Mouse (Mus musculus) MEL (cell line): Measurements from ENCODE around the gene Cerk. TPM values are rescaled to one million over a fixed set of nuclear protein-coding genes. Genes with fewer than 3 reads are reported as not detected.

ENCODE experiments used
- DNase-seq: peaks from one replicate; pipeline ENCODE4 v3.0.0; 2011; ENCODE audit warnings: low read depth, low spot score
- H3K27ac ChIP-seq: 2 replicates; pipeline ENCODE4 v1.5.1; 2012; ENCODE audit warnings: low read depth, mild to moderate bottlenecking, control low read depth, low read length, moderate library complexity; ENCODE audit not compliant: control insufficient read depth
- H3K27me3 ChIP-seq, 2 experiments: fragments of 150-350 bp in 1 of 2; sonication (generic) in 1 of 2; 2 replicates each; pipeline ENCODE4 v1.6.1; 2012; ENCODE audit warnings: low read length in 2 of 2, mild to moderate bottlenecking in 2 of 2, improper control_type of control experiment in 1 of 2, moderate library complexity in 1 of 2; ENCODE audit not compliant: insufficient read depth in 2 of 2, control insufficient read depth in 1 of 2
- H3K36me3 ChIP-seq, 2 experiments: 2 replicates each; pipeline ENCODE4 v1.6.1; 2012 to 2014; ENCODE audit warnings: low read length in 2 of 2, improper control_type of control experiment in 1 of 2, inconsistent platforms in 1 of 2, mild to moderate bottlenecking in 1 of 2; ENCODE audit not compliant: insufficient read depth in 2 of 2, control insufficient read depth in 1 of 2
- H3K4me1 ChIP-seq, 2 experiments: fragments of 150-350 bp in 1 of 2; sonication (generic) in 1 of 2; 2 replicates each; pipeline ENCODE4 v1.6.1; 2012; ENCODE audit warnings: low read length in 2 of 2, improper control_type of control experiment in 1 of 2, mild to moderate bottlenecking in 1 of 2; ENCODE audit not compliant: insufficient read depth in 2 of 2, control insufficient read depth in 1 of 2
- H3K4me3 ChIP-seq, 2 experiments: fragments of 150-350 bp in 1 of 2; sonication (generic) in 1 of 2; 2 replicates each; pipeline ENCODE4 v1.5.1; 2012; ENCODE audit warnings: low read depth in 2 of 2, low read length in 2 of 2, mild to moderate bottlenecking in 2 of 2, moderate library complexity in 2 of 2, control low read depth in 1 of 2, improper control_type of control experiment in 1 of 2; ENCODE audit not compliant: control insufficient read depth in 1 of 2, insufficient read depth in 1 of 2
- H3K79me2 ChIP-seq: 2 replicates; pipeline ENCODE4 v1.6.1; 2012; ENCODE audit warnings: mild to moderate bottlenecking, low read length, moderate library complexity; ENCODE audit not compliant: control insufficient read depth, poor library complexity, insufficient read depth
- H3K9ac ChIP-seq: 2 replicates; pipeline ENCODE4 v1.6.1; 2012; ENCODE audit warnings: low read depth, mild to moderate bottlenecking, control low read depth, low read length, moderate library complexity; ENCODE audit not compliant: control insufficient read depth, poor library complexity, severe bottlenecking
- H3K9me3 ChIP-seq: fragments of 150-350 bp; sonication (generic); replicated peaks from 2 replicates; pipeline ENCODE4 v1.6.1; 2012; ENCODE audit warnings: mild to moderate bottlenecking, low read length, improper control_type of control experiment, moderate library complexity; ENCODE audit not compliant: insufficient read depth
- CTCF ChIP-seq, 3 experiments: IDR thresholded peaks in 2 of 3; conservative IDR thresholded peaks in 1 of 3; 2 replicates each; pipeline ENCODE4 v1.5.1; 2011 to 2012; ENCODE audit warnings: low read length in 3 of 3, low read depth in 2 of 3, mild to moderate bottlenecking in 2 of 3, improper control_type of control experiment in 1 of 3, inconsistent platforms in 1 of 3, mixed read lengths in 1 of 3, moderate library complexity in 1 of 3; ENCODE audit not compliant: control insufficient read depth in 1 of 3, insufficient read depth in 1 of 3, poor library complexity in 1 of 3, severe bottlenecking in 1 of 3
- E2F4 ChIP-seq: IDR thresholded peaks from 2 replicates; pipeline ENCODE4 v1.6.1; 2011; ENCODE audit warnings: low read depth, low read length, improper control_type of control experiment, borderline replicate concordance
- EP300 ChIP-seq, 2 experiments: IDR thresholded peaks; 2 replicates each; pipeline ENCODE4 v1.6.1; 2011; ENCODE audit warnings: improper control_type of control experiment in 2 of 2, low read length in 2 of 2, low read depth in 1 of 2, mild to moderate bottlenecking in 1 of 2
- GATA1 ChIP-seq: IDR thresholded peaks from 2 replicates; pipeline ENCODE4 v1.6.1; 2011; ENCODE audit warnings: low read depth, low read length, improper control_type of control experiment
- MAFK ChIP-seq: IDR thresholded peaks from 2 replicates; pipeline ENCODE4 v1.6.1; 2011; ENCODE audit warnings: low read depth, mild to moderate bottlenecking, low read length, improper control_type of control experiment, borderline replicate concordance
- MAX ChIP-seq: IDR thresholded peaks from 2 replicates; pipeline ENCODE4 v1.6.1; 2011; ENCODE audit warnings: low read length, improper control_type of control experiment
- MAZ ChIP-seq: IDR thresholded peaks from 2 replicates; pipeline ENCODE4 v1.6.1; 2012; ENCODE audit warnings: low read depth, mild to moderate bottlenecking, inconsistent platforms, low read length, improper control_type of control experiment
- MXI1 ChIP-seq: IDR thresholded peaks from 2 replicates; pipeline ENCODE4 v1.6.1; 2011; ENCODE audit warnings: mild to moderate bottlenecking, low read depth, low read length, improper control_type of control experiment
- MYB ChIP-seq: IDR thresholded peaks from 2 replicates; pipeline ENCODE4 v1.6.1; 2011; ENCODE audit warnings: mild to moderate bottlenecking, low read depth, low read length, improper control_type of control experiment
- POLR2AphosphoS2 ChIP-seq: IDR thresholded peaks from 2 replicates; pipeline ENCODE4 v1.6.1; 2011; ENCODE audit warnings: low read length, improper control_type of control experiment
- RAD21 ChIP-seq: IDR thresholded peaks from 2 replicates; pipeline ENCODE4 v1.6.1; 2011; ENCODE audit warnings: mild to moderate bottlenecking, low read depth, low read length, improper control_type of control experiment
- RCOR1 ChIP-seq: IDR thresholded peaks from 2 replicates; pipeline ENCODE4 v1.6.1; 2012; ENCODE audit warnings: low read depth, mild to moderate bottlenecking, inconsistent platforms, low read length, improper control_type of control experiment
- SIN3A ChIP-seq: IDR thresholded peaks from 2 replicates; pipeline ENCODE4 v1.6.1; 2012; ENCODE audit warnings: low read length, improper control_type of control experiment, inconsistent platforms
- TAL1 ChIP-seq: IDR thresholded peaks from 2 replicates; pipeline ENCODE4 v1.6.1; 2012; ENCODE audit warnings: mild to moderate bottlenecking, inconsistent platforms, low read length, moderate library complexity, mixed read lengths
- TCF12 ChIP-seq: IDR thresholded peaks from 2 replicates; pipeline ENCODE4 v1.6.1; 2014; ENCODE audit warnings: low read depth, mild to moderate bottlenecking, inconsistent platforms, low read length, improper control_type of control experiment, moderate library complexity
- UBTF ChIP-seq: IDR thresholded peaks from 2 replicates; pipeline ENCODE4 v1.6.1; 2012; ENCODE audit warnings: low read depth, mild to moderate bottlenecking, inconsistent platforms, low read length, improper control_type of control experiment, moderate library complexity, borderline replicate concordance; ENCODE audit not compliant: insufficient read depth
- USF1 ChIP-seq: IDR thresholded peaks from 2 replicates; pipeline ENCODE4 v1.6.1; 2014; ENCODE audit warnings: low read depth, mild to moderate bottlenecking, inconsistent platforms, low read length, improper control_type of control experiment, moderate library complexity
- ZC3H11A ChIP-seq: IDR thresholded peaks from 2 replicates; pipeline ENCODE4 v1.6.1; 2012; ENCODE audit warnings: low read depth, mild to moderate bottlenecking, inconsistent platforms, low read length, improper control_type of control experiment
- ZMIZ1 ChIP-seq: IDR thresholded peaks from 2 replicates; pipeline ENCODE4 v1.6.1; 2012; ENCODE audit warnings: low read depth, mild to moderate bottlenecking, inconsistent platforms, low read length, improper control_type of control experiment, moderate library complexity
- ZNF384 ChIP-seq: IDR thresholded peaks from 2 replicates; pipeline ENCODE4 v1.6.1; 2012; ENCODE audit warnings: low read depth, mild to moderate bottlenecking, inconsistent platforms, low read length, improper control_type of control experiment
- polyA plus RNA-seq, 2 experiments: library from polyadenylated mRNA; stranded (reverse) in 1 of 2; unstranded in 1 of 2; fragments of >175 nt in 1 of 2; fragments of >200 nt in 1 of 2; gene quantifications; 2 replicates each; pipeline versions ENCODE4 v1.2.1 to v1.2.4; 2012; ENCODE audit warnings: low replicate concordance in 2 of 2, low read depth in 1 of 2; ENCODE audit not compliant: insufficient read length in 2 of 2, insufficient read depth in 1 of 2, missing spikeins in 1 of 2
- total RNA-seq: library from RNA; depleted of rRNA; stranded (reverse); fragments of 300-350 nt; gene quantifications from 2 replicates; pipeline ENCODE4 v1.2.3, GENCODE M21; 2012

The Cerk gene
- total and polyA plus RNA-seq, 3 experiments, result 4.1 to 9.5 TPM; not detected in 1

DNA sequence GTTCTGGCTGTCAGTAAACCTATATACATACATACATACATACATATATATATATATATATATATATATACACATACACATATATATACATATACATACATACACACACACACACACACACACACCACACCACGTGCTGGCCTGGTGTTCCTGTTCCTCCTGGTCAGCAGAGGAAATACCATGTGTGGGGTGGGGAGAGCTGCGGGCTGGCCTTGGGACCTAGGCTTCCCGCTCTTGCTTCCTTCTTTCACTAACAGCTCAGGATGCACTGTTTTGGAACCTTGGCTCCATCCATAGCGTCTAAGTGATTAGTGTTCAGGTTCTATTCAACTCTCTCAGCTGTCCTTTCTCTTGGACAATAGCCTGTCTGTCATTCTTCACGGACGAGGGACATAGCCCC is 80.2 kb downstream of the Cerk start:
- no peak overlapping the region for H3K9ac ChIP-seq
- TF ChIP-seq EP300 (IDR thresholded peaks at IDR 0.05; ENCODE audit: low read depth in 1 of 2, low read length in 2 of 2), result no peak
- no peak for TF ChIP-seq MAZ
- no peak for TF ChIP-seq MYB
- no peak for TF ChIP-seq MAFK
- TF ChIP-seq CTCF (IDR thresholded peaks at IDR 0.05 in 2 of 3, conservative IDR thresholded peaks at IDR 0.05 in 1 of 3; ENCODE audit: control insufficient read depth in 1 of 3, insufficient read depth in 1 of 3, low read depth in 2 of 3, low read length in 3 of 3, poor library complexity in 1 of 3, severe bottlenecking in 1 of 3), result no peak
- TF ChIP-seq ZC3H11A, result no peak
- H3K27ac ChIP-seq, result peak overlapping the region; percentile 91
- peaks cover 0 to 23% of the 10 kb centered on the region in 2 experiments for H3K36me3 ChIP-seq
- DNase-seq, result no peak
- H3K4me3 ChIP-seq, result no peak overlapping the region
- no peaks in the 10 kb centered on the region; the same call in 1 of the 2 replicates for H3K79me2 ChIP-seq
- peaks cover 16 to 32% of the 10 kb centered on the region in 2 experiments for H3K4me1 ChIP-seq
- no peaks in the 10 kb centered on the region for H3K9me3 ChIP-seq
- no peaks in the 10 kb centered on the region for H3K27me3 ChIP-seq

DNA sequence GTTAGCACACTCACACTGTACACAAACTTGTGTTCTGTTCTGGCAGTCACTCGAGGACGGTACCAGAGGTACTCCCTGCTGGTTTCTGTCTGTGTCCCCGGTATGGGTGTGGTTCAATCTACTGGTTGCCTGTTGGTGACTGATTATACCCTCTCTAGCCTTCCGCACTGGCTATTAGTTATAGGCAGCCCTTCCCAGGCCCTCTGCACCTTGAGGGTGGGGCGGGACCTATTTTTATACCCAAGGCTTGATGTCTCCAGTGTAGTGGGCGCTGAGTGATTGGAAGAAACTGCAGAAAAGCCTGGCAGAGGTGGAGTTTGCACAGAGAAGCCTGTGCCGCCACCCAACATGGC is 80.6 kb downstream of the Cerk start:
- H3K9me3 ChIP-seq, result no peaks in the 10 kb centered on the region
- H3K9ac ChIP-seq, result no peak overlapping the region
- no peaks in the 10 kb centered on the region; the same call in 1 of the 2 replicates for H3K79me2 ChIP-seq
- H3K27ac ChIP-seq, result peak overlapping the region; percentile 91
- no peaks in the 10 kb centered on the region for H3K27me3 ChIP-seq
- no peak overlapping the region for H3K4me3 ChIP-seq
- TF ChIP-seq RCOR1, result no peak
- TF ChIP-seq EP300 (IDR thresholded peaks at IDR 0.05; ENCODE audit: low read depth in 1 of 2, low read length in 2 of 2), result peak in 1 of 2 experiments; percentile 45; a peak in 3 of 4 replicates
- peak; percentile 67 for TF ChIP-seq TAL1
- no peak for TF ChIP-seq ZC3H11A
- TF ChIP-seq MAX, result no peak
- TF ChIP-seq SIN3A, result 0 out of 2 replicates have a peak, but pooled peaks have one; percentile 16
- TF ChIP-seq POLR2AphosphoS2, result no peak
- peak; percentile 9; the same call in 1 of the 2 replicates for TF ChIP-seq MXI1
- TF ChIP-seq, all 39 proteins: peak for 4
- Histone ChIP-seq H3K36me3 (peaks cover 0 to 23% of the 10 kb centered on the region in 2 experiments), H3K4me1 (peaks cover 16 to 32% of the 10 kb centered on the region in 2 experiments)
- peak; percentile 82 for DNase-seq

- Histone ChIP-seq H3K4me1 (peaks cover 16 to 32% of the 10 kb centered on the region in 2 experiments), H3K79me2 (no peaks in the 10 kb centered on the region; the same call in 1 of the 2 replicates), H3K36me3 (peaks cover 0 to 23% of the 10 kb centered on the region in 2 experiments), H3K27ac (peak overlapping the region; percentile 91), H3K9ac (peak overlapping the region; percentile 16; the same call in 1 of the 2 replicates), H3K9me3 (no peaks in the 10 kb centered on the region), H3K4me3 (no peak overlapping the region), H3K27me3 (no peaks in the 10 kb centered on the region)
- TF ChIP-seq RCOR1 (peak; percentile 42; the same call in 1 of the 2 replicates), E2F4 (no peak), RAD21 (no peak), ZNF384 (peak; percentile 33; the same call in 1 of the 2 replicates), MAZ (0 out of 2 replicates have a peak, but pooled peaks have one; percentile 40), UBTF (no peak), TCF12 (peak; percentile 53), GATA1 (peak; percentile 89), SIN3A (peak; percentile 25; the same call in 1 of the 2 replicates), ZMIZ1 (0 out of 2 replicates have a peak, but pooled peaks have one; percentile 32), USF1 (peak; percentile 44; the same call in 1 of the 2 replicates), POLR2AphosphoS2 (0 out of 2 replicates have a peak, but pooled peaks have one; percentile 25), EP300 (IDR thresholded peaks at IDR 0.05; ENCODE audit: low read depth in 1 of 2, low read length in 2 of 2) (peak; percentile 74 to 86)
- DNase-seq, result peak; percentile 21
These were observed 81.3 kb downstream of the Cerk start for GRCm38 (mm10) chr15:86104401-86105344.
